Mouse (Mus musculus): ENCODE measurements around the gene Six1. TPM values are rescaled to one million over a fixed set of nuclear protein-coding genes. Genes with fewer than 3 reads are reported as not detected.

The Six1 gene
- total RNA-seq (2023; ENCODE audit: inconsistent age) = 0.22 TPM in 1 of 4 replicates, not detected in the others

GRCm38 (mm10) chr12:73053668-73054241 lies at the start of gene Six1:
TSS of gene Six1 (minus strand) at chr12:73053887.

Other genes with a start within 250 kb of the Six1 start
- not detected in 4 replicates for gene Six6, start 114.0 kb downstream of the Six1 start, total RNA-seq (2023; ENCODE audit: inconsistent age)
- not detected in 4 replicates for gene 4930447C04Rik, start 113.1 kb downstream of the Six1 start, total RNA-seq (2023; ENCODE audit: inconsistent age)
- gene Six4, start 59.6 kb upstream of the Six1 start, total RNA-seq (2023; ENCODE audit: inconsistent age) = 0.06 to 0.16 TPM (median 0.13 TPM) in 3 of 4 replicates, not detected in the other
- 14.1 to 17.5 TPM (median 16.6 TPM) in 4 replicates for gene Mnat1, start 69.8 kb upstream of the Six1 start, total RNA-seq (2023; ENCODE audit: inconsistent age)
- 7.1 to 15.0 TPM (median 11.4 TPM) in 4 replicates for gene Trmt5, start 232.8 kb upstream of the Six1 start, total RNA-seq (2023; ENCODE audit: inconsistent age)
- gene Slc38a6, start 232.9 kb upstream of the Six1 start, total RNA-seq (2023; ENCODE audit: inconsistent age) = 10.5 to 14.0 TPM (median 12.8 TPM) in 4 replicates

All from B cell, adult (primary cell).